Mouse (Mus musculus) embryo, embryonic 10 days (tissue): ENCODE results near the gene Ces3b.
"Not testable (repeated sequence)": the region's sequence is repeated elsewhere in the genome, so short reads cannot be mapped to it uniquely, and the experiment has no call there.

Source experiments
- DNase-seq: peaks from one replicate; pipeline ENCODE4 v3.0.0-alpha.2; 2015; ENCODE audit warnings: low spot score

Ces3b gene

DNA sequence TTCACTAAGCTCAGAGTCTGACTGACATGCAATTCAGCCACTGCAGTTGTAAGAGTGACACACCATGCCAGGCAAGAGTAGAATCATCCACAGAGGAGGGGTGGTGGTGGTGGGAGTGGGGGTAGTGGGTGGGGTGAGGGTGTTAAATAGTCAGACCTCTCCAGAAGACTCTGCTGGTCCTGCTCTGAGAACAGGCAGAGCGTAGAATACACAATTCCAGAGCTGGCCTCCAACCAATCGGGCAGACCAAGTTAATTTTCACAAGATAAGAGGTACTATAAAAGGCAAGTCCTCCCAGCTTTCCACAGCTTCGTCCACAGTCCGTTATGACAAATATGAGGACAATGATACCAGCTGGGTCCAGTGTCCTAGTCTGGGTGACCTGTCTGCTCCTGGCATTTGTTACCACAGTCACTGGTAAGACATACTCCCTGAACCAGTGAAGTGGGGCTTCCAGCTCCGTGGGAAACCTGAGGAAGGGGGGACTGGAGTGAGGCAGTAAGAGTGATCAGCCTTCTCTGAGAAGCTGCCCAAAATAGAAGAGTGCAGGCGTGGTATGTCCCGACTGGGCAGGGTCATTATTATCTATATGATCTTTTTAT, at the start of gene Ces3b:
Gene Ces3b, plus strand, starts transcription at position 305 of the 602 bp plus-strand sequence.
- DNase-seq: no peak

DNA sequence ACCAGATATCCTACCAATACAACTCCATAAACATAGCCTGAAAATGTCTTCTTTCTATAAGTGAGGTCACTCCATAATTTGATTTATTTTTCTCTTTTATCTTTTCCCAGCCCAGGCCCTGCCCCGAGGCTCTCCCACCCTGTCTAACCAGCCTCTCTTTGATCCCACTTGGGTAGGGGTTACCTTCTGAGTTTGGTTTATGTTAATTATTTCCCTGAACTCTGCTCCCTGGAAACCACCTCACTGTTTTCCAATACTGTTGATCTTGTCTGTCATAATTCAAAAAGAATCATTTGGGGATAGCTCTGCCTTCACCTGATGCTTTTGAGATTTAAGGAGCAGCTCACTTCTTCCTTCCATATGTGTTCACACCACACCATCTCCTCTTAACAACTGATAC, 40.0 kb upstream of the Ces3b start:
- DNase-seq: no peak

DNA sequence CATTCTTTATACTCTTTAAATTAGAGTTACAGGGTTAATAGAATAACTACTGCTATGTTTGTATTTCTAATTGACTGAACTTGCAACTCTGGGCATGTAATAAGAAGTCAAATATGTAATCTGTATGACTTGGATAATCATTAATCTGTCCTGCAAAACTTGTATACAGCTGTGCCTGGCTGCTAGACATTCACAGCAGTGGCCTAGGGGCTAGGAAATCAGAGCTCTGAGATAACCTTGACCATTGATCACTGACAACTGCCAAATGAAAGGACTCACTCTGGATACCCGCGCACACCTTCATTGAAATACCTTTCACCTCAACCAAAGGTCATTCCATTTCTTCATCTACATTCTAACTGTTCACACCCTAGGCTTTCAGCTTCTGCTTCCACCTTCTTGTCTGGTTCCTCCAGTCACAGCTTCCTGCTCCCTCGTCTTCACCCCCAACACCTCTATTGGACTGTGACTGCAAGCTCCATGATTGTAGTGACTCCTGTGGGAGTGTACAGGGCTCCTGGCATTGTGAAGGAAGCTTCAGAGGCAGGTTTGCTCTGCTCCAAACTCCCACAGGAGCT, 37.6 kb upstream of the Ces3b start:
- no peak for DNase-seq

DNA sequence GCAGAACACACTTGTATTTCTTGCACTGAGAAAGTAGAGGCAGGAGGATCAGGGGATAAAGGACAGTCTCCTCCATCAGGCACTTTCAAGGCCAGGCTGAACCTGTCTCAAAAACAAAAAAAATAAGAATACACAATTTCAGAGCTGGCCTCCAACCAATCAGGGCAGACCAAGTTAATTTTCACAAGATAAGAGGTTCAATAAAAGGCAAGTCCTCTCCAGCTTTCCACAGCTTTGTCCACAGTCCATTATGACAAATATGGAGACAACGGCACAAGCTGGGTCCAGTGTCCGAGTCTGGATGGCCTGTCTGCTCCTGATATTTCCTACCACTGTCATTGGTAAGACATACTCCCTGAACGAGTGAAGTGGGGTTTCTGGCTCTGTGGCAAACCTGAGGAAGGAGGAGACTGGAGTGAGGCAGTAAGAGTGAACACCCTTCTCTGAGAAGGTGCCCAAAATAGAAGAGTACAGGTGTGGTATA, 35.1 kb upstream of the Ces3b start, which contains the start of gene Ces3a:
Gene Ces3a, plus strand, starts transcription at position 231 of the 484 bp plus-strand sequence.
- no peak for DNase-seq

DNA sequence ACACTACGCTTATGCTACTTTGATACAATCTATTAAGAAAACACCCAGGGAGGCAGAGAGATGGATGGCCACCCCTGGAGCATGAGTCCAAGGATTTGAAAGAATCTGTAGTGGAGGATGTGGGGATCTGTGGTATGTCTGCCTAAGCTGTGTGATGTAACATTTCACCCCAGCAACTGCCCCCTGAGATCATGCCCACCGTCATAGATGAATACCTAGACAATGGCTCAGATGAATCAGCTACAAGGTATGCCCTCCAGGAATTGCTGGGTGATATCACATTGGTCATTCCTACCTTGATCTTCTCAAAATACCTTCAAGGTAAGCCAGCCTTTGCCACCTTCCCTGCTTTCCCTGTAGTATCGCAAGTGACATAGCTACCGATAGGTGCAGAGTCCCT, 27.3 kb upstream of the Ces3b start:
- no peak for DNase-seq

DNA sequence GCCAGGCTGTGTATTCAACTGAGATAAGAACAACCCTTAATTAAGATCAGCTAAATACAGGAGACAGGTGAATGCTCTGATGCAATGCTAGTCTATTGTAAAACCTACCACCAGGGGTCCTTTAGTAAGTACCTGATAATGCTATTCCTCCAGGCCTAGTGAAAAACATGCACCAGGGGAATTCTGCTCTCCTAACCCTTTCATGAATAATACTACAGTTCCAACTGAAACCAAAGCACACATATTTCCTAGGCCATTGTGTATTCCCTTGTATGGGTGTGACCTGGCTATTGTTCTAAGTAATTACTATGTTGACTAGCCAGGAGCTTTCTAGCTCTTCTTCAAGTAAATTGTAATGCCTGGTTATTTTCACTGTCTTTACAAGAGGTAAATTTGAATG, 23.5 kb upstream of the Ces3b start:
- no peak for DNase-seq

DNA sequence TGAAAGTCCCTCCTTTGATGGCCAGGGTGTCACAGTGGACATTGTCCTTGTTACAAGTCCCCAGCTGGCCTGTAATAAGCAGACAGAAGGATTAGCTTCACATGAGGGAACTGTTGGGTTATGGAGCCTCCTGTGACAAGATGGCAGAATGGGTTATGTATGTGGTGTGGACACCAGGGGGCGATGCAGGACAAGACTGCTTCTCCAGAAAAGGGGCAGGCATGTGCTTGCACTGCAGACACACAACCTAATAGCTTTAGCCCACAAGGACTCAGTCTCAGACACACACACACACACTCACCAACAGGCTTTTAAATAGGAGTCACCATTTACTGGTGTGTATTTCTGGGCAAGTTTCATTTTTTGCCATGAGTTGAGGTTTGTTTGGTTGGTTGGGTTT, 16.8 kb upstream of the Ces3b start:
- DNase-seq: peak; percentile 80

DNA sequence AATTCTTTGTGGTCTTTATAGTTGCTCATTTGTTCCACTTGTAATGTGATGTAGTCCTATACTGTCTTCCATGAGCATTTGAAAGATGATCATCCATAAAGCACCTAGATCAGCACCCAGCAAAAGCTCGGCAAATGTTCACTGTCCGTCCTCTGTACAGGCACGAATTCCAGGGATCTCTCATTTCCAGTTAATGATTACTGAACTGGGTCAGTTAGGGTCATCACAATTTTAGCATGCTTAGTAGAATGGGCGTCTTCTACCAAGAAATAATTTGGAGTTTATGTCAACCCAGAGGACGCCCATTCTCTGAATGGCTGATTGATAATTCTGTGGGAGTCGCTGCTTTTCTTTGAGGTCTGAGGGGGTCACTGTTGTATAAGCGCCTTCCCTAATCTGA, 15.6 kb upstream of the Ces3b start:
- DNase-seq: not testable (repeated sequence)

DNA sequence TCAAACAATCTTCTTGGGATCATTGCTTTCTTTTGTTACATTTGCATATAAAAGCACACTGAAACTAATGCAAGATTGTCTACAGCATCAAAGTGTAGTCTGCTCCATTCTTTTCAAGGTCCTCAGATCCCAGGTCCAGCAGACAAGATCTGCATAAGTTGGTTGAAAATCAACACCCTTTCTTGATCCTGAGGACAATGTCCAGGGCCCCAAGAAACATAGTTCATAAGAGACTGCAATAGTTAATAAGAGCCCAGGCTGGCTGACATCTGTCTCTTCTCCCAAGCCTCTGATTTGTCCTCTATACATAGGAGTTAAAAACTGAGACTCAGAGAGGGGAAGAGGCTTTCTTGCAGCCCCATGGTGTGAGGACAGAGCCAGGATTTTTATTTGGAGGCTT, 14.6 kb upstream of the Ces3b start:
- no peak for DNase-seq

DNA sequence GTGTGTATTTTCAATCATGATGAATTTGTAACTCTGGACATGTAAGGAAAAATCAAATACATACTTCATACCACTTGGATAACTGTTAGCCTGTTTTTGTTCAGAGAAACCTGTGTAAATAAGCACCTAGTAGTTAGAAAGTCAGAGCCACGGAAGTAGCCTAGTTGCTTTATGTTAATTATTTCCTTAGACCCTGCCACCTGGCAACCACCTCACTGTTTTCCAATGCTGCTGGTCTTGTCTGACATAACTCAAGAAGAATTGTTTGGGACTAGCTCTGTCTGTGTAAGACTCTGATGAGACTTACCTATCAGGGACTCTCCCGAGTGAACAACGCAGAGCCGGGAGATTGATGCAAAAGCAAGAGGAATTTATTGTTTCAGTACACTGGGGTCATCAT, 7.0 kb upstream of the Ces3b start:
- no peak for DNase-seq

DNA sequence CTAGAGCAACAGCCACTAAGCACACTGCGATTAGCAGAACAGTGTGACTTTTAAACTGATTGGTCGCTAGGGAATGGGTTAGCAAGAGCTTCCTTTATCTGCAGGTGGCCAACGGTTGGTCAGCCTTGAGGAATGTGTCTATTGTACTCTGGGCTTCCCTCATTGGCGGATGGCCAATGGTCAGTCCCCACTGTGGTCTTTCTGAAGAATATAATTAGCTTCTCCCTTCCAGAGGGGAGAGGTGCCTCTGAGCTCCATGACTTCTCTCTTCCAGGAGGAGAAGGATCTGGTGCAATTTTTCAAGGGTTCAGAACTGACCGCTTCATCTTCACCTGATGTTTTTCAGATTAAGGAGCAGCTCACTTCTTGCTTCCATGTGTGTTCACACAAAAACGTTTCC, 6.5 kb upstream of the Ces3b start:
- no peak for DNase-seq

DNA sequence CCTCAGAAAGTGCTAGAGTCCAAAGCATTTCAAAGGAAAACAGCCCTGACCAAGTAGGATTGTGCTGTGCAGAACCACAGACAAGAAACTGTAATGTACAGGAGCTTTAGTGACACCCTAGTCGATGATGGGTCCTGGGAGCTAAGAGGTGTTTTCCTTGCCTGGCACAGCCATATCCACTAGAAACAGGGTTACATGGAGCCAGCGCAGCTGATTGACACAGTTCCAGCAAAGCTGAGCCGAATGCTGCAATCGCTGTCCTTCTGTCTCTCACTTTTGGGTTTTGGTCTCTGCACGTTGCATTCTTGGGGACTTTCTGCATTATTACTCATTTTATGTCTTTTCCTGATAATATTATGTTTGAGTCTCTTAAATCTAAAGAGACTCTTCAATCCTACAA, 5.0 kb upstream of the Ces3b start:
- DNase-seq: no peak

DNA sequence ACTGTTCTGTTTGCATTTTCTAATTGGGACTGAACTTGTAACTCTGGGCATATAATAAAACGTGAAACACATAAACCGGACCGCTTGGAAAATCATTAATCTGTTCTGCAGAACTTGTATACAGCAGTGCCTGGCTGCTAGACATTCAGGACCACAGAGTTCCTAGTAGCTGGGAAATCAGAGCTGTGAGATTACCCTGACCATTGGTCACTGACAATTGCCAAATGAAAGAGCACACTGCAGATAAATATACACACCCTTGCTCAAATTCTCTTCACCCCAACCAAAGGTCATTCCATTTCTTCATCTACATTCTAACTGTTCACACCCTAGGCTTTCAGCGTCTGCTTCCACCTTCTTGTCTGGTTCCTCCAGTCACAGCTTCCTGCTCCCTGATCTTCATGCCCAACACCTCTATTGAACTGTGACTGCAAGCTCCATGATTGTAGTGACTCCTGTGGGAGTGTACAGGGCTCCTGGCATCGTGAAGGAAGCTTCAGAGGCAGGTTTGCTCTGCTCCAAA, 2.7 kb upstream of the Ces3b start:
- DNase-seq: no peak

DNA sequence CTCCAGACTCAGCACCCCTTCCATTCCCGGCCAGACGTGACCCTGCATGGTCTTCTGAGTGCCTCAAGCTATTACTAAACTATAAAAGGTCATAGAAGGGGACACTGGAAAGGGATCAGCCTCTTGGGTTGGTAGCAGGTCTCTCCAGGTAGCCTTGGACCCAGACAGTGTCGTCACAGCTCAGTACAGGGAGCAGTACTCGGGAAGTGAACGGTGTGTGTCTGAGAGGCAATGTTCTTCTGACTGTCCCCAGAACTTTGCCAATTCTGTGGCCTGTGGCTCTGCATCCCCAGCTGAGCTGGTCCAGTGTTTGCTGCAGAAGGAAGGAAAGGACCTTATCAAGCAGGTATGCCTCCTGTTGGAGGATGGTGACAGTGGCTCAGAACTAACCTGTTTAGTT, 4.6 kb downstream of the Ces3b start:
- not testable (repeated sequence) for DNase-seq

DNA sequence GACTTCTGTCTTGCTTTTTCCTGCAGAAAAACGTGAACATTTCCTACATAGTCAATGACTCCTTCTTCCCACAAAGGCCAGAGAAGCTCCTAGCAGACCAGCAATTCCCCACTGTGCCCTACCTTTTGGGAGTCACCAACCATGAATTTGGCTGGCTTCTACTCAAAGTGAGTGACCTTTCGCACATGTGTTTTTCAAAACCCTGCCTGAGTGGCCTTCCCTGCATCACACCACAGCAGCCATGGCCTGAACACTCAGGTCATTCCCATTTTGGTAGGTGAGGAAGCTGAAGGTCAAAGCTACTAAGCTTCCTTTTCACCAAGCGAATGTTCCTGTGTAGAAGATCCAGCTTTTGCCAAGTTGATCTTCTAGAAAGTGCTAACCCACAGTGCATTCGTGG, 5.0 kb downstream of the Ces3b start:
- DNase-seq: no peak

DNA sequence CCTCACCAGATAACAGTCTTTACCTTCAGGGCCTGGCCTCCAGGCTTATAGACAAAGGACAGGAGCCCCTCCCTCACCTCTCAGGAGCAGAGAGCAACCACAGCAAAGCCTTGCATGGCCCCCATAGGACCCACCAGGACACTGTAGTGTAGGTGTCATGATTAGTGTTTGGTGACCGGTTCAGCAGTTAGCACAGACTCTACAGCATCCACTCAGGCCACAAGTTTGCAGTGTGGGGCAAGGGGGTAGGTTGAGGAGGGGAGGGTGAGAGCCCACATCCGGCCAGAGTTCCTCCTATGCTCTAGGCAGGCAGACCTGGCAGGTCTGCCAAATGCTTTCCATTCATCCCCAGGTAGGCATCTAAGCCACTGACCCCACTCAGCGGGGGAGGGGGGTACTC, 10.4 kb downstream of the Ces3b start:
- no peak for DNase-seq

DNA sequence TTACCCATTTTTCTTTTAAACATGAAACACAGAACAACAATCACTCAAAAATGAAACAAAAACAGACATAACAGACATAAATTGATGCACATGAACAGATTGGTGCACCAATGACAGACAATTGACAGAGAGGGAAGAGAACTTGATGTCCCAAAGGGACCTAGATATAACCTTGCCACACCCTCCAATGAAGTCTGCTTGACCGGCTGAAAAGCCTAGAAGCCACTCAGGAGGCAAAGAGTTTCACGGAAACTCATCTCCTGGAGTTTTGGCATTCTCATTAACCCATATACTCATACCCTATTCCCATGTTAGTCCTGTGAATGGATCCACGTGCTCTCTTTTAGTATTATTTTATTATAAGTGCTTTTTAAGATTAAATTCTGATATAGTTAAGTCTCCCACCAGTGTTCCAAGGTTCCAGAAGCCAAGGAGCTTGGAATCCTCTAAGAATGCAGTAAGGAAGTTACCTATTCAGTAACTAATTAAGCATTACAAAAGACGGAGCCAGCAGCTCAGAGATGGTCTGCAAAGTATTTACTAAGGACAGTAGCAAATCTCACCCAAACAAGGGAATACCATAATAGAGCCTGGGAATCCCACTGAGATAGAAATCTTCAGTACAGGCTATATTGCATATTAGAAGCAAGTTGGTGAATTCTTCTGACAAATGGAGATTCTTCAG, 18.7 kb downstream of the Ces3b start:
- not testable (repeated sequence) for DNase-seq

DNA sequence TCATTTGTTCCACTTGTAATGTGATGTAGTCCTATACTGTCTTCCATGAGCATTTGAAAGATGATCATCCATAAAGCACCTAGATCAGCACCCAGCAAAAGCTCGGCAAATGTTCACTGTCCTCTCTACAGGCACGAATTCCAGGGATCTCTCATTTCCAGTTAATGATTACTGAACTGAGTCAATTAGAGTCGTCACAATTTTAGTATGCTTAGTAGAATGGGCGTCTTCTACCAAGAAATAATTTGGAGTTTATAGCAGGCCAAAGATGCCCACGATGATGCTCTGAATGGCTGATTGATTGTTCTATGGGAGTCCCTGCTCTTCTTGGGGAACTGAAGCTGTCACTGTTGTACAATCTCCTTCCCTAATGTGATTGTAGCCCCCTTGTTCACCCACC, 20.1 kb downstream of the Ces3b start:
- DNase-seq: not testable (repeated sequence)

DNA sequence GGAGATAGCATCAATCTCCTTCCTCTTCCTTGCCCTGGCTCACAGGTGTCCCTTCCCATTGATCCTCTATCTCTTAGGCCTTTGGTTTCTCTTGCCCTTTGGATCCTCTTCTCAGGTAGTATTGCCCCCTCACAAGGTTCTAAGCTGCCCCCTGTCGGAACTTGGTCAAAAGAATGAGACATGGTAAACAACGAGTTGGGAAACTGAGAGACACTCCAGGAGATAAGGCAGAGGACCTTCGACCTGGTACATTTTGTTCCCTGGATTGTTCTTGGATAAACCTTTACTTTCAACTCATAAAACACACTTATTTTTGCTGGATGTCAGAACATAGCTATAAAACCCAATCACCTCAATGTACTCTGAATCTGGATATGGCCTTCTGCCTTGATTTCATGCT, 20.7 kb downstream of the Ces3b start:
- no peak for DNase-seq

DNA sequence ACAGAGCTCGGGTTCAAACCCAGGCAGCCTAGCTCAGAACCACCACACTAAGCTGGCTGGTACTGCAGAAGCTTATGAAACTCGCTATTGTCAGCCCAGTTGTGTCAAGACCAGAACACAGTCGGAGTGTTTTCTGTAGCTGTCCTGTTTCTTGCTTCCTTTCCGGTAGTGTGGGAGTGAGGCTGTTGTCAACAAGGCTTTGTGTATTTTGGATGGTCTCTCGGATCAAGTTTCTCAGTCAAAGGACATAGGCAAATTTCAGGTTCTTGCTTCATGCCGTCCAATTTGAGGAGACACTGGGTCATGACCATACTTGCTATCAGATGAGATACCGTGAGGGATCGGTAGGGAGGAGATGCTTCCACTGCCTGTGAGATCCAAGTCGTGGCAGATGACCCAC, 46.3 kb downstream of the Ces3b start:
- DNase-seq: no peak

DNA sequence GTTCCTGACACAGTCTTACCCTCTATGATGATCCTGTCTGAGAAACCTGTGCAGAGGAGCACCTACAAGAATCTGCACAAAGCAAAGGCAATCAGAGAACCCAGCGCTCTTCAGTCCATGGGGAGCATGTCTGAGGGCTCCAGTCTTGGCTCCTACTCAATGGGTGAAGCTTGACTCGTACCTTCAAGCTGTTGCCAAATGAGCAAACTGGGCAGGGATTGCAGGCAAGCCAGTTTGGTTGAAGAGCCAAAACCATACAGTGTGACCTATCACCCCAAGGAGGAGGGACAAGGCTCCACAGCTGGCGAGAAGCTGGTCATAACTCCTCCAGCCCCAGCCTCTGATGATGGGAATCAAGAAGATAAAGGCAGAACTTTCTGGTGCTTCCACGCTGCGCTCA, 48.0 kb downstream of the Ces3b start, which contains the start of gene Ces4a:
Gene Ces4a, plus strand, starts transcription at position 292 of the 400 bp plus-strand sequence.
- no peak for DNase-seq

DNA sequence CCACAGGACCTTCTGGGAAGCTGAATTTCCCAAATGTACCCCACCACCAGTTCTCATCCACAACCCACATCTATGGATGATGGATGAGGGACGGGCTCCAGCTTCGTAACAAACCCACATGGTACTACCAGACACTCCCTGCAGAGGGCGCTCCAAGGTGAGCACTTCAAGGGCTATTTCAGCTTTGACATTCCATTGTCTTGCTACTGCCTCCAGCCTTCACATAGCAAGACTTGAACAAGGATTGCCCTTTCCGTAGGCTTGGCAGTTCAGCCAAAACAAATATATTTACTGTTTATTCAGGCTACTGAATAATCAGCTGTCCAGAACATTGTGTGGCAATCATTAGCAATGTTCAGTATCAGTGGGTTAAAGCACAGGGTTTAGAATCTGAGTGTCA, 54.9 kb downstream of the Ces3b start:
- DNase-seq: peak; percentile 61

DNA sequence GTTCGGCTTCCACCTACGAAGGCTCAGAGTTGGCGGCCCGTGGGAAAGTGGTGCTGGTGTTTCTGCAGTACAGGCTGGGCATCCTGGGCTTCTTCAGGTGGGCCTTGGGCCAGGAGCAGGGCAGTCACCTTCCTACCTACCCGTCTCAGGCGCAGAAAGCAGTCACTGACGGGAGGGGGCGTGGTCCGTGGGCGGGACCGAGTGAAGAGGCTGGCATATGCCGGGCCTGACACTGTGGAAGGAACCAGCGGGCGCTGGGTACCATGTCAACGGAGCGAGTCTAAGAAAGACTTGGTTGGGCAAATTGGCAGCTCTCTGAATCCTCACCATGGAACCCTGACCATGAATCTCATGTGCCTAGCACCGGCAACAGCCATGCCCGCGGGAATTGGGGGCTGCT, 58.8 kb downstream of the Ces3b start:
- peak; percentile 23 for DNase-seq
